Mouse (Mus musculus) small intestine, adult 2 months (tissue): Measurements from ENCODE around the gene Dmpk.

Experiments
- CTCF ChIP-seq: fragments of 200-500 bp; IDR thresholded peaks from 2 replicates; pipeline ENCODE4 v1.5.1; 2012; ENCODE audit warnings: low read depth, mild to moderate bottlenecking, control low read depth, inconsistent platforms, low read length, moderate library complexity, mixed read lengths; ENCODE audit not compliant: insufficient replicate concordance, insufficient read length; ENCODE audit errors: extremely low read depth
- POLR2A ChIP-seq: fragments of 200-500 bp; IDR thresholded peaks from 2 replicates; pipeline ENCODE4 v1.6.1; 2012; ENCODE audit warnings: low read depth, mild to moderate bottlenecking, control low read depth, inconsistent platforms, low read length, moderate library complexity

DNA sequence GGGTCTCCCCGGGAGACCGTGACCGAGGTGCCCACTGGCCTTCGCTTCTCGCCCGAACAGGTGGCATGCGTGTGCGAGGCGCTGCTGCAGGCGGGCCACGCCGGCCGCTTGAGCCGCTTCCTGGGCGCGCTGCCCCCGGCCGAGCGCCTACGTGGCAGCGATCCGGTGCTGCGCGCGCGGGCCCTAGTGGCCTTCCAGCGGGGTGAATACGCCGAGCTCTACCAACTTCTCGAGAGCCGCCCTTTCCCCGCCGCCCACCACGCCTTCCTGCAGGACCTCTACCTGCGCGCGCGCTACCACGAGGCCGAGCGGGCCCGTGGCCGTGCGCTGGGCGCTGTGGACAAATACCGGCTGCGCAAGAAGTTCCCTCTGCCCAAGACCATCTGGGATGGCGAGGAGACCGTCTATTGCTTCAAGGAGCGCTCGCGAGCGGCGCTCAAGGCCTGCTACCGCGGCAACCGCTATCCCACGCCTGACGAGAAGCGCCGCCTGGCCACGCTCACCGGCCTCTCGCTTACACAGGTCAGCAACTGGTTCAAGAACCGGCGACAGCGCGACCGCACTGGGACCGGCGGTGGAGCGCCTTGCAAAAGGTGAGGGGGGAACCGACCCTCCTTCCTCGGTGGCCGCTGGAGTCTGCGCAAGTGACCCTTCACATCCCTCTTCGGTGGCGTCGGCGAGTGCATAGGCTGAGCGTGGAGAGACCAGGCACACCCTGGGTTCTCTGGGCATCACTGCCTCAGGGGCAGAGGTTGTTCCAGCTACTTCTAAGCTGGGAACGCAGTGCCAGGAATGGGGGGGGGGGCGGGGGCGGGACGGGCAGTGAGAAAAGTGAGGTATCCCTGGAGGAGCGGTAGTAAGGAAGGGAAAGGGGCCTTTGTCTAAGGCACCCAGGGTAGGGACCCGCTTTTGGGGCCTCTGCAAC, 11.4 kb downstream of the Dmpk start:
- no peak for TF ChIP-seq CTCF
- TF ChIP-seq POLR2A, result no peak
